Mouse (Mus musculus) heart, embryonic 11.5 days (tissue): ENCODE results near the gene Arhgap35. TPM values are rescaled to one million over a fixed set of nuclear protein-coding genes. Genes with fewer than 3 reads are reported as not detected.

ENCODE experiments used
- ATAC-seq: fragments of 200-750 bp; cut with Nextera tagmentation; replicated peaks from 2 replicates; pipeline ENCODE4 v1.8.0; 2017; ENCODE audit warnings: moderate library complexity; ENCODE audit not compliant: insufficient number of reproducible peaks, low FRiP score, low TSS enrichment
- H3K27ac ChIP-seq: fragments of 300-500 bp; sonication (generic); 2 replicates; pipeline ENCODE4 v1.5.1; 2014; ENCODE audit warnings: mild to moderate bottlenecking, low read depth, low read length
- H3K27me3 ChIP-seq: fragments of 300-500 bp; sonication (generic); 2 replicates; pipeline ENCODE4 v1.6.1; 2014; ENCODE audit warnings: mild to moderate bottlenecking, low read length, mixed read lengths; ENCODE audit not compliant: control insufficient read depth, insufficient read depth
- H3K36me3 ChIP-seq: fragments of 300-500 bp; sonication (generic); 2 replicates; pipeline ENCODE4 v1.6.1; 2014; ENCODE audit warnings: mild to moderate bottlenecking, low read length, moderate library complexity, mixed read lengths; ENCODE audit not compliant: control insufficient read depth, insufficient read depth
- H3K4me1 ChIP-seq: fragments of 300-500 bp; sonication (generic); 2 replicates; pipeline ENCODE4 v1.6.1; 2014; ENCODE audit warnings: low read length; ENCODE audit not compliant: control insufficient read depth, insufficient read depth
- H3K4me2 ChIP-seq: fragments of 300-500 bp; sonication (generic); 2 replicates; pipeline ENCODE4 v1.6.1; 2014; ENCODE audit warnings: mild to moderate bottlenecking, moderate library complexity
- H3K4me3 ChIP-seq: fragments of 300-500 bp; sonication (generic); 2 replicates; pipeline ENCODE4 v1.5.1; 2014; ENCODE audit warnings: low read depth, low read length
- H3K9ac ChIP-seq: fragments of 300-500 bp; sonication (generic); 2 replicates; pipeline ENCODE4 v1.6.1; 2014; ENCODE audit warnings: mild to moderate bottlenecking, low read depth, low read length, moderate library complexity
- H3K9me3 ChIP-seq: fragments of 300-500 bp; sonication (generic); replicated peaks from 2 replicates; pipeline ENCODE4 v1.6.1; 2016; ENCODE audit warnings: low read length; ENCODE audit not compliant: control insufficient read depth
- WGBS: fragments of 180-500 bp; shearing (Covaris S2); extraction: QIAGEN DNeasy Blood & Tissue Kit; methylation state at CpG from one replicate; pipeline ENCODE4 v1.1.7; 2014; ENCODE audit not compliant: insufficient replicate concordance; 5-methylcytosine and 5-hydroxymethylcytosine counted together
- polyA plus RNA-seq: library from polyadenylated mRNA; unstranded; fragments of >200 nt; fragmentation: Nextera tagmentation; extraction: Ambion mirVana; gene quantifications from 2 replicates; pipeline ENCODE4 v1.2.1, GENCODE M21; 2014

Gene Arhgap35
- polyA plus RNA-seq, 1 experiment from 2014 or later = 15.9 TPM

DNA sequence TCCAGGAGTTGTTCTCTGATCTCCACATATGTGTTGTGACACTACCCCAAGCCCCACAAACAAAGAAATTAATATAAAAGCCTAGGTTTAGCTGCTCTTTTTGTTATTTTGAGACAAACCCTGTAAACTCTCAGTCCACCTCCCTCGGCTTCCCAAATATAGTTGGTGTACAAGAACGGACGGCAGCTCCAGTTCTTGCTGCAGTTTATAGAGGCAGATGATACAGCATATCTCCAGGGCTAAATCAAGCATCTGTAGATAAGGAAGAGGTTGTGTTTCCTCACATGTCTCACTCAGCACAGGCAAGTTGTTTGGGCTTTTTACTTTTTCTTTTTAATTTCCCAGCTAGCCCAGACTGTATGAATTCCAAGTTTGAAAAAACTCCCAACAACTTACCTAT is 27.1 kb downstream of the Arhgap35 start:
- no peak for ATAC-seq
- Histone ChIP-seq H3K27ac (no peak overlapping the region), H3K9me3 (no peaks in the 10 kb centered on the region), H3K4me3 (no peak overlapping the region), H3K4me2 (no peak overlapping the region), H3K27me3 (no peaks in the 10 kb centered on the region), H3K36me3 (no peaks in the 10 kb centered on the region), H3K4me1 (peaks cover 45% of the 10 kb centered on the region), H3K9ac (no peak overlapping the region)
- WGBS = 40% methylated on average over 3 of the region's 3 CpGs

DNA sequence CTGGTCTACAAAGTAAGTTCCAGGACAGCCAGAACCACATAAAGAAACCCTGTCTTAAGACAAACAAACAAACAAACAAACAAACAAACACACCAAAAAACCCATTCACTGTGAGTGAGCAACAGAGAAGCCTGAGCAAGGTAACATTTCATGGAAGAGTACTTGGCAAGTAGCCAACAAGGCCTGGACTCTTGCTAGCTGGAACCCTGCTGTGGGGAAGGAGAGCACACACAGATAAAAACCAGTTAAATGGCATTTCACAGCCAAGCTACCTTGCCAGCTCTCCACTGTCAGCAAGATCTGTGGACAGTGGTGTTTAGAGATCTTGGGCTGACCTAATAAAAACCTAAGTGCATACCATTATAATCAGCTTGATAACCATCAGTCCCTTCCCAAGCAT is 30.4 kb downstream of the Arhgap35 start:
- H3K4me3 ChIP-seq = no peak overlapping the region
- no peak overlapping the region for H3K9ac ChIP-seq
- no peaks in the 10 kb centered on the region for H3K27me3 ChIP-seq
- H3K36me3 ChIP-seq = no peaks in the 10 kb centered on the region
- no peak overlapping the region for H3K4me2 ChIP-seq
- peaks cover 57% of the 10 kb centered on the region for H3K4me1 ChIP-seq
- ATAC-seq = no peak
- no peaks in the 10 kb centered on the region for H3K9me3 ChIP-seq
- peak overlapping the region; percentile 10; the same call in 1 of the 2 replicates for H3K27ac ChIP-seq

DNA sequence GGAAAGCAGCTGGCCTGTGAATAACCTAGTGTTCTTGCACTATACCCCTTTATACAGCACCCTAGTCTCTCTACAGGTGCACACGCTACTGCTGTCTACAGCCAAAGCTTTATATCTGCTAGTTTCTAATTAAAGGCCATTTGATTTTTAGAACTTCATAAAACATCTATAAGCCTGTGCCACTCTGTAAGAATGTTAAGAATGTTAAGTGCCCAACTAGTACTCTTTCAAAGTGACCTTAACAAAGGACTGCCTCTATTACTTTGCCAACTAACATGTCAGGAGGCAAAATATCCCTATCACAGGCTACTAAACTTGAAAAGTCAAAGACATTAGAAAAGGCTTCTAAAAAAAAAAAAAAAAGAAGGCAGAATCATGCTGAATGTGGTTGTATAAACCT is 31.0 kb downstream of the Arhgap35 start:
- H3K4me1 ChIP-seq = peaks cover 57% of the 10 kb centered on the region
- H3K9me3 ChIP-seq = no peaks in the 10 kb centered on the region
- 74% methylated on average over 1 of the region's 1 CpGs for WGBS
- no peak overlapping the region for H3K4me3 ChIP-seq
- no peak for ATAC-seq
- no peaks in the 10 kb centered on the region for H3K36me3 ChIP-seq
- H3K9ac ChIP-seq = 0 out of 2 replicates have a peak overlapping the region, but pooled peaks have one; percentile 43
- H3K27me3 ChIP-seq = no peaks in the 10 kb centered on the region
- no peak overlapping the region for H3K4me2 ChIP-seq
- H3K27ac ChIP-seq = peak overlapping the region; percentile 13

DNA sequence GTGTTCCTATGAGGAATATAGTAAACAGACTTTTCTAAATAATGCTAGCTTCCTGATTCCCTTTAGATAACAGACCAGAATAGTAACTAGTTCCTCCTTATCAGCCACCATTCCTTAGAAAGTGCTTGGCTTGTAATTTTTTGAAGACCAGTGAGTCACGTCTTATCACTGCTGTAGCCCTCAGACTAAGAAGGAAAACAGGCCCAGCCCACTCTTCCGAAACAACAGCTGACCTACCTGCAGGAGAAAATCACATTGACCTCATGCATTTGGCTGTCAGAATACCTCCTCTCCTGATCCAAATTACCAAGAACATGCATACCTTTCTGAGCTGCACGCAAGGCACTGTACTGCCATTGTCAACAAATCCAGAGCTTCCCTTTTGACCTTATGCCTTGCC is 32.5 kb downstream of the Arhgap35 start:
- Histone ChIP-seq H3K9ac (no peak overlapping the region), H3K36me3 (no peaks in the 10 kb centered on the region), H3K4me1 (peaks cover 44% of the 10 kb centered on the region), H3K27me3 (no peaks in the 10 kb centered on the region), H3K4me2 (no peak overlapping the region), H3K27ac (peak overlapping the region; percentile 74), H3K4me3 (no peak overlapping the region), H3K9me3 (no peaks in the 10 kb centered on the region)
- 28% methylated on average over 3 of the region's 3 CpGs for WGBS
- no peak for ATAC-seq

DNA sequence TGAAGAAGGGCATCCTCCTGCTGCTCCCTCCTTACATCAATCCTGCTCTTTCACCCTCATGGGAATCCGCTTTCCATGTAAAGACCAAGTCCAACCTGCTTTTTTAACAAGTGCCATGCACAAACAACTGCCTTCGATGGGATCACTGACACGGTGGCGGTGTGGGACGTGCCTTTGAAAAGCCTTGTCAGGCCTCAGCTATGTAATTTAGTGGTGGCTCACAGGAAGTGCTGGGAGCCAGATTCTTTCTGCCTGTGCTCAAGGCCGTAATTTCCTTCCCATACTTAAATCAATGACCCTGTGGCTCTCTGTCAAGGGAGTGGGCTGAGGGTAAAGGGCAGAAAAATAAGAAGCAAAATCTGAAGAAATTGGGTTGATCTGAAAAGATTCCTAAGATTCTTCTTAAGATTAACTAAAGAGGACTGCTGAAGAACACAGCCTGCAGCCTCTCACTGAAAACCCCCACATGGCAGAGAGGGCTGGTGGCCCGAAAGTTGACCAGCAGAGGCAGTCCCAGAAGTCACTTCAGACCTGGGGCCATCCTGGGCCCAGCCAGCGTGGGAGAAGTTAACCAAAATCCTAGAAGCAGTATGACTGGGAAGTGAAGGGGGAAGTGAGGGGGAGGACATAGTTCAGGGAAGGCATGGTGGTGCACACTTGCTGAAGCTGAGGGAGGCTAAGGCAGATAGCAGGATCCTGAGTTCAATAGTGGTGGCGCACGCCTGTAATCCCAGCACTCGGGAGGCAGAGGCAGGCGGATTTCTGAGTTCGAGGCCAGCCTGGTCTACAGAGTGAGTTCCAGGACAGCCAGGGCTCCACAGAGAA is 33.3 kb downstream of the Arhgap35 start:
- H3K4me2 ChIP-seq = no peak overlapping the region
- ATAC-seq = no peak
- WGBS = 53% methylated on average over 13 of the region's 13 CpGs
- H3K4me3 ChIP-seq = no peak overlapping the region
- peaks cover 42% of the 10 kb centered on the region for H3K4me1 ChIP-seq
- no peaks in the 10 kb centered on the region for H3K27me3 ChIP-seq
- no peak overlapping the region for H3K9ac ChIP-seq
- H3K9me3 ChIP-seq = no peaks in the 10 kb centered on the region
- peak overlapping the region; percentile 74 for H3K27ac ChIP-seq
- H3K36me3 ChIP-seq = no peaks in the 10 kb centered on the region

DNA sequence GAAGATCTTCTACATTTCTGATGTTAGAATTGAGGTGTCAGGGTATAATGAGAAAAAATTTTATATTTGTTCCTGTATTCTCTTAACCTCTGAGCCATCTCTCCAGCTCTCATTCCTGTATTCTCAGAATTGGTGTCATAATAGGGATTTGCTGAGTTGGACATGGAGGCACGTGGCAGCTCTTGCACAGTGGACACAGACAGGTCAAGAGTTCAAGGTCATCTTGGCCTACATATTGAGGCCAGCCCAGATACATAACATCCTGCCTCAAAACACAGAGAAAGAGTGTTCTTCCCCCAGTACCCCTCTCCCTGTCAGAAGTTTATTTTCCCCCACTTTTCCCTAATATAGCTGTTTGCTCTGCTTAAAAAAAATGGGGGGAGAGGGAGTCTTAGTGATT is 38.1 kb downstream of the Arhgap35 start:
- 58% methylated on average over 1 of the region's 1 CpGs for WGBS
- ATAC-seq = no peak

DNA sequence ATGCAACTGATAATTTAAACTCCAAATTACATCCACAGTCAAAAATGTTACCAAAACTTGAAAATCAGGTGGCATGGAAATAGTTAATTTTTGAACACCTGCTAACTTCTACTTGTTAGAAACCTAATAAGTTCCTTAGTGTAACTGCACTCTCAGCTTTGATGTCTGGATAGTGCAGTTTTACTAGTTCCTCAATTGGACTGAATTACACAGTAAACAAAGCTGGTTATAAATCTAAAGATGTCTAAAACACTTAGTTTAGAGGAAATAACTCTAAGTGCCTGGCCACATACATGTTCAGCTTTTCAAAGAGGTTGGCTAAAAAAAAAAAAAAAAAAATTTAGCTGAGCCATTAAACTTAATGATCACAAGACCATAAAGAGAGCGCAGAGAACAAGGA is 43.6 kb downstream of the Arhgap35 start:
- no peak overlapping the region for H3K27ac ChIP-seq
- no peaks in the 10 kb centered on the region for H3K27me3 ChIP-seq
- no peak for ATAC-seq
- H3K9me3 ChIP-seq = no peaks in the 10 kb centered on the region
- H3K9ac ChIP-seq = no peak overlapping the region
- no peak overlapping the region for H3K4me2 ChIP-seq
- 0 out of 2 replicates have a peak, but pooled peaks cover 6% of the 10 kb centered on the region for H3K4me1 ChIP-seq
- 89% methylated on average over 1 of the region's 1 CpGs for WGBS
- H3K36me3 ChIP-seq = no peaks in the 10 kb centered on the region
- no peak overlapping the region for H3K4me3 ChIP-seq

More for the DNA sequence above, 38.1 kb downstream of the Arhgap35 start:
- Histone ChIP-seq H3K9ac (no peak overlapping the region), H3K4me3 (no peak overlapping the region), H3K27me3 (no peaks in the 10 kb centered on the region), H3K4me1 (peaks cover 15% of the 10 kb centered on the region), H3K9me3 (no peaks in the 10 kb centered on the region), H3K36me3 (no peaks in the 10 kb centered on the region), H3K4me2 (no peak overlapping the region), H3K27ac (no peak overlapping the region)

DNA sequence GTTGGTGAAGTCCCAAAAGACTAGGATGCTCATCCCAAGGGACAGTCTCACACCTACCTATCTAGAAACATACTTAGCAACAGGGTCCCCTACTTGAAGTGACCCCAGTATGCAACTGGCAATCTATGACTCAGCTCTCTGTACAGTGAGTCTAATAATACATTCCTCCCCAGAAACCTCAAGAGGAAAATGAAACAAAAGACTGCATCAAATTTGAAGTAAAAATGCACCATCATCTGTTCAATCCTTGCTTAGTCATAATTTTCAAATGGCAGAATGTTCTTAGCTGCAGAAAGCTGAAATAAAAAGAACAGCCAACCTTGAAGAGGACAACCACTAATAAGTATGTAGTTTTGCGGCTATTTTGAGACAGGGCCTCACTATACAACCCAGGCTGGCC is 44.1 kb downstream of the Arhgap35 start:
- H3K36me3 ChIP-seq = no peaks in the 10 kb centered on the region
- 0 out of 2 replicates have a peak, but pooled peaks cover 6% of the 10 kb centered on the region for H3K4me1 ChIP-seq
- no peak overlapping the region for H3K4me3 ChIP-seq
- 86% methylated on average over 1 of the region's 1 CpGs for WGBS
- no peaks in the 10 kb centered on the region for H3K9me3 ChIP-seq
- no peaks in the 10 kb centered on the region for H3K27me3 ChIP-seq
- no peak overlapping the region for H3K9ac ChIP-seq
- ATAC-seq = no peak
- no peak overlapping the region for H3K4me2 ChIP-seq
- H3K27ac ChIP-seq = no peak overlapping the region

DNA sequence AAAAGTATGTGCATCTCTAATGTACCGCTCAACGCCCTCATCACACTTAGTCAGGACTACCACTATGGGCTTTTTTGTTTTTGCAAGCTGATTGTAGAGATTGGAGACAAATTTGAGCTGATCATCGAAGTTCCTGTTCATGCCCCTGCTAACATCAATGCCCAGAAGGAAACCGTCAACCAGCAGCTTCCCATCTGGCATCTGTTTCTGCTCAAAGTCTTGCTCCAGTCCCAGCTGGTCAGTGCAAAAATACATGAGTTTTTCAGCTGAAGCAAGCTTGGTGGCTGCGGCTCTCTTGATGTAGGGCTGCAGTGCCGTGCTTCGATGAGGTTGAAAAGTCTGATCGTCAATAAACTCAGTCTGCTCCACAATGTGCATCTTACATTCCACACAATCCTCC is 50.3 kb downstream of the Arhgap35 start:
- no peak for ATAC-seq
- Histone ChIP-seq H3K9me3 (no peaks in the 10 kb centered on the region), H3K27me3 (no peaks in the 10 kb centered on the region), H3K36me3 (peaks cover 12% of the 10 kb centered on the region), H3K4me3 (no peak overlapping the region), H3K4me1 (no peaks in the 10 kb centered on the region), H3K4me2 (no peak overlapping the region), H3K9ac (no peak overlapping the region), H3K27ac (no peak overlapping the region)
- 87% methylated on average over 8 of the region's 8 CpGs for WGBS
